Mouse (Mus musculus) C2C12 (cell line): ENCODE measurements around the gene Capza3. TPM values are rescaled to one million over a fixed set of nuclear protein-coding genes. Genes with fewer than 3 reads are reported as not detected.

ENCODE experiments used
- H3K27me3 ChIP-seq: one replicate; pipeline ENCODE4 v1.6.1; 2011; ENCODE audit not compliant: control insufficient read depth, insufficient read depth, insufficient read length
- H3K36me3 ChIP-seq: one replicate; pipeline ENCODE4 v1.6.1; 2011; ENCODE audit not compliant: control insufficient read depth, insufficient read depth
- H3K4me3 ChIP-seq: one replicate; pipeline ENCODE4 v1.5.1; 2011; ENCODE audit warnings: mild to moderate bottlenecking, control low read depth; ENCODE audit not compliant: poor library complexity, insufficient read depth, severe bottlenecking
- H3K79me2 ChIP-seq: one replicate; pipeline ENCODE4 v1.6.1; 2011; ENCODE audit not compliant: control insufficient read depth, insufficient read depth
- H3K79me3 ChIP-seq: one replicate; pipeline ENCODE4 v1.6.1; 2011; ENCODE audit warnings: low read depth, control low read depth
- H3ac ChIP-seq: one replicate; pipeline ENCODE3; 2011; ENCODE audit warnings: low read depth; ENCODE audit not compliant: control insufficient read depth, insufficient read length
- CEBPB ChIP-seq: IDR thresholded peaks from one replicate; pipeline ENCODE4 v1.6.1; 2011; ENCODE audit warnings: low read depth, mild to moderate bottlenecking, control low read depth, moderate library complexity
- CTCF ChIP-seq: IDR thresholded peaks from one replicate; pipeline ENCODE4 v1.5.1; 2011; ENCODE audit not compliant: control insufficient read depth, insufficient read depth, insufficient read length
- FOSL1 ChIP-seq: IDR thresholded peaks from one replicate; pipeline ENCODE4 v1.8.0; 2011; ENCODE audit warnings: mild to moderate bottlenecking, low read length; ENCODE audit not compliant: poor library complexity, insufficient read depth, severe bottlenecking
- MAX ChIP-seq: IDR thresholded peaks from one replicate; pipeline ENCODE4 v1.6.1; 2011; ENCODE audit warnings: mild to moderate bottlenecking, control low read depth
- MYOD1 ChIP-seq: IDR thresholded peaks from one replicate; pipeline ENCODE4 v1.6.1; 2011; ENCODE audit warnings: low read depth; ENCODE audit not compliant: control insufficient read depth, insufficient read length
- MYOG ChIP-seq: IDR thresholded peaks from one replicate; pipeline ENCODE4 v1.6.1; 2011; ENCODE audit not compliant: control insufficient read depth, insufficient read length; ENCODE audit errors: extremely low read depth
- USF1 ChIP-seq: IDR thresholded peaks from one replicate; pipeline ENCODE4 v1.6.1; 2011; ENCODE audit warnings: low read depth, mild to moderate bottlenecking, control low read depth, moderate library complexity
- polyA plus RNA-seq: library from polyadenylated mRNA; unstranded; fragments of >200 nt; fragmentation: generic; extraction: Trizol; gene quantifications from one replicate; pipeline ENCODE4 v1.2.1, GENCODE M21; 2012; ENCODE audit warnings: missing spikeins

Capza3 gene
- polyA plus RNA-seq, 1 experiment: not detected

DNA sequence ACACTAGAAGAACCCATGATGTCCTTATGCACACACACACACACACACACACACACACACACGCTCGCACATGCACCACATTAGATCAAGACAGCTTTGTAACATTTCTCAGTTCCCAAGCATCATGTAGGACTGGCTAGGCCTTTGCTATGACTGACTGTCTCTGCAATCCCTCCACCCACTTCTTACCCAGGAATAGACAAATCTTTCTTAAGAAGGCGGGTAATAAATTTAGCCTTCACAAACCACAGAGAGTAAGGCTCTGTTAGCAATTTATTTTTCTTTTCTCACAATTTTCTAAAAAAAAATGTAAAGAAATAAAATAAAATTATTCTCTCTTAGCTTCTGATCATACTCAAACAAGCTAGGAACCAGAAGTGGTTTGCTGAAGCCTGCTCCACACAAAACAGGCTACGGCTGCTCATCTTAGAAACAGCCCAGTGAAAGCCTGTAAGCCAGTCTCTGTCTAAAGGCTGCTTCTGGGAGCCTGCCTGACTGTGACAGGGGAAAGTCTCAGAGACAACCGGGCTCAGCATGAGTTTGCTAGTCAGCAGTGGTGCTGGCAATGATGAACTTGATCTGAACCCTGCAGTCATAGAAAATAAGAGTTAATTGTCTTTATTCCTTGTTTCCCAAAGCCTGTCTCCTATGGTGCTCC is 13.3 kb downstream of the Capza3 start:
- no peak overlapping the region for H3K4me3 ChIP-seq
- no peaks in the 10 kb centered on the region for H3K79me2 ChIP-seq
- H3K36me3 ChIP-seq: no peaks in the 10 kb centered on the region
- no peaks in the 10 kb centered on the region for H3K27me3 ChIP-seq
- no peak overlapping the region for H3ac ChIP-seq
- no peak for TF ChIP-seq MAX
- no peak for TF ChIP-seq MYOG
- TF ChIP-seq CTCF: no peak
- TF ChIP-seq CEBPB: no peak
- TF ChIP-seq USF1: no peak
- H3K79me3 ChIP-seq: no peaks in the 10 kb centered on the region

DNA sequence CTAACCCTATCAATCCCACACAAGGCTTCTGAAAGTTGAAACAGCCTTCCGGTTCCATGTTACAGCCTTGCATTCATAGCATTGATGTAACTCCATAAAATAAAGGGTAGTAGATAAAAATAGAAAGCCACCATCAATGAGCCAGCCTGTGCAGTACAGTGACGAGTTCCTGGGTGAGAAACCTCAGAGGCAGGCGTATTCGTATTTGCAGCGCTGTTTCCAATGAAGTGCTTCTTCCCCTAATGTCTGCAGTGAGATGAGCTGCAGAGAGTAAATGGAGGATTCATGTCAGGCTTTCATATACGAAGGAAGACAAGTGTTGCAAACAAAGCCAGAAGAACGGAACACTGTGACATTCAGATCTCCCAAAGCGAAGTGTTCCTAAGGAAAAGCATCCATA is 28.1 kb downstream of the Capza3 start:
- no peak overlapping the region for H3ac ChIP-seq
- H3K4me3 ChIP-seq: no peak overlapping the region
- H3K27me3 ChIP-seq: no peaks in the 10 kb centered on the region
- no peaks in the 10 kb centered on the region for H3K36me3 ChIP-seq
- no peak for TF ChIP-seq USF1
- no peak for TF ChIP-seq FOSL1
- TF ChIP-seq CTCF: no peak
- TF ChIP-seq MAX: no peak
- no peaks in the 10 kb centered on the region for H3K79me2 ChIP-seq
- H3K79me3 ChIP-seq: no peaks in the 10 kb centered on the region

DNA sequence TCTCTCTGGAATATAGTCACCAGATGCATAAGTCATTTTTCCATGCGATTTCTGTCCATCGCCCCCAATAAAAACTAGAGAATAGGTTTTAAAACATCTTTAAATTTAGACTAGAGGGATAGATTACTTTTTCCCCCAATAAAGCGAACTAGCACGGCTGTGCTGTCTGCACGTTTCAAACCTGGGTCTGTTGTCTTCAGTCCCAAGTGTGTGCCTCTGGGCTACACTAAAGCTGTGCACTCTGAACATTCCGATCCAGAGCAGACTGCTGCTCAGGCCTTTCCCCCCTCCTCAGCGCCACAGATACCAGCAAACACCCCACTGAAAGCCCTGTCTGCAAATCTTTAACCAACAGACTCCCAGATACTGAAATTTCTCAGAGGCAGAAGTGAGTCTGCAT is 39.9 kb downstream of the Capza3 start:
- Histone ChIP-seq H3K36me3 (no peaks in the 10 kb centered on the region), H3ac (no peak overlapping the region), H3K79me2 (no peaks in the 10 kb centered on the region), H3K27me3 (no peaks in the 10 kb centered on the region), H3K79me3 (no peaks in the 10 kb centered on the region), H3K4me3 (no peak overlapping the region)
- TF ChIP-seq MAX (no peak), MYOD1 (no peak), USF1 (no peak), CTCF (no peak), MYOG (no peak), FOSL1 (no peak), CEBPB (no peak)

DNA sequence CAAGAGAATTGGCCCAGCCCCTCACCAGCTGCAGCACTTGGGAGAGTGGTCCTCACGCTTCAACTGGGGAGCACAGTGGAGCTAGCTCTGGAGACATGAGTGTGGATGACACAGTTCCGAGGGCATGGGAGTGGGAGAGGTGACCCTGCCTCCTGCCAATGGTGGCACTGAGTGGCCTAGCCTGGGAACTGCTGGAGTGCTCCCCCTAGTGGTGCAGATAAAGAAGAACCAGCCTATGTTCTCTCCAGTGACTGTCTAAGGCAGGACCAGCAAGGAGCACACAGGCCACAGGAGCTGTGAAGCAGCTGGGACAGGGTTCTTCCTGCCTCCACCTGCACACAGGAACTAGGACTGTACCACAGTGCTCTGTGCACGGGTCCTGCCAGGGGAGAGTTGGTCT is 40.7 kb downstream of the Capza3 start:
- Histone ChIP-seq H3K79me3 (no peaks in the 10 kb centered on the region), H3K79me2 (no peaks in the 10 kb centered on the region), H3ac (no peak overlapping the region), H3K4me3 (no peak overlapping the region), H3K36me3 (no peaks in the 10 kb centered on the region), H3K27me3 (no peaks in the 10 kb centered on the region)
- TF ChIP-seq MAX (no peak), MYOG (no peak)

DNA sequence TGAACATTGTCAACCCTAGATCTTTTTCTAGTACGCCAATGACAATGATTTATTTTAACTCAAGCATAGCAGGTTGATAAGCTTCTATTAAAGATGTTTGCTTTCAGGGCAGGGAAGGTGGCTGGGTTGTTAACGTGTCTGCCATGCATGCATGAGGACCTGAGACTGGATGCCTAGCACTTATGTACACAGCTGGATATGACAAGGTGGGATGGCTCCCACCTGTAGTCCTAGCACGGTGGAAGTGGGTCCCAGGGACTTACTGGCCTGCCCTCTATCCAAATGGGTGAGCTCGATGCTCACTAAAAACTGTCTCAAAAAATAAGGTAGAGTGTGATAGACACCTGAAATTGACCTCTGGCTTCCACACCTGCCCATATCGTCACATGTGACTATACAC is 48.8 kb downstream of the Capza3 start:
- H3K79me3 ChIP-seq: no peaks in the 10 kb centered on the region
- H3ac ChIP-seq: no peak overlapping the region
- H3K27me3 ChIP-seq: no peaks in the 10 kb centered on the region
- TF ChIP-seq CTCF (no peak), MYOG (no peak), CEBPB (no peak), FOSL1 (no peak), USF1 (no peak), MAX (no peak), MYOD1 (no peak)
- no peaks in the 10 kb centered on the region for H3K79me2 ChIP-seq
- H3K36me3 ChIP-seq: no peaks in the 10 kb centered on the region
- no peak overlapping the region for H3K4me3 ChIP-seq

Other genes with a start within 250 kb of the Capza3 start
- not detected for gene Plcz1, start 205 bp downstream of the Capza3 start, polyA plus RNA-seq